Mouse (Mus musculus): ENCODE results near the gene Mlx. TPM values are rescaled to one million over a fixed set of nuclear protein-coding genes. Genes with fewer than 3 reads are reported as not detected.
A peak's percentile ranks its signal among the peaks of the same experiment; 100 is the strongest.

Gene Mlx
- polyA plus RNA-seq, 1 experiment from 2014 or later, result 58.9 TPM

DNA sequence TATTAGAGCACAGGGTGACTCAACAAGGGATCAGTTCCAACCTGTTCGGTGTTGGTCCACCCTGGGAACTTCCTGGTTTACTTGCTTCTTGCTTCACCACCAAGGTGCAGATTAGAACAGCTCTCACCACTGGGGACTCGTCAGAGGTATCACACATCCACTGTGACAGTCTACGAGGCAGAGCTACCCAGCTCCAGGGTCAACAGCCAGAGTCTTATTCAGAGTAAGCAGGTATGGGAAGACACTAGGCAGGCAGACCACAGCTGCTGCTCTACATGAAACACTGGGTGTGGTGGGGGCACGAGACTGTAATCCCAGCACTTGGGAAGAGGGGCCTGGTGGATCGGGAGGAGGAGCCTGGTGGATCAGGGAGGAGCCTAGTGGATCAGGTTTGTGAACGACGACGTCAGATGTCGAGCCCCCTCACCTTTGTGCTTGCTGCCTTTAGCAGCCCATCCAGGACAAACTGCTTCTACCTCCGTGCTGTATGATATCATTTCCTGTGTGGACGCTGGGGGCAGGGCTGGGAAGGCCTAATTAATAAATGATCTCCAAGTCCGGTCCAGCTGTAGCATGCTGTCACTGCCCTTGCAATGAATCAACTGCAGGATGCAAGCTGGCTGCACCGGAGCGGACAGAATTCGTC lies 51.6 kb downstream of the Mlx start:
- H3K36me3 ChIP-seq (ENCODE audit: insufficient read depth, low read length), result no peaks in the 10 kb centered on the region
- H3K4me1 ChIP-seq (ENCODE audit: insufficient read depth, low read length), result peaks cover 28% of the 10 kb centered on the region; the same call in 1 of the 2 replicates
- H3K27ac ChIP-seq (ENCODE audit: low read length), result peak overlapping the region; percentile 65
- ATAC-seq (ENCODE audit: low FRiP score, low TSS enrichment), result peak; percentile 70
- 9% methylated on average over 15 of the region's 15 CpGs for WGBS
- peak overlapping the region; percentile 45 for H3K9ac ChIP-seq (replicated peaks; ENCODE audit: low read length)
- no peaks in the 10 kb centered on the region for H3K9me3 ChIP-seq (ENCODE audit: low read length)
- peak overlapping the region; percentile 10; the same call in 1 of the 2 replicates for H3K4me3 ChIP-seq (ENCODE audit: low read length)
- peak overlapping the region; percentile 41 for H3K4me2 ChIP-seq (replicated peaks; ENCODE audit: low read depth, low read length)
- H3K27me3 ChIP-seq (ENCODE audit: insufficient read depth, low read length), result no peaks in the 10 kb centered on the region

GRCm38 (mm10) chr11:101140164-101140819 lies 53.2 kb downstream of the Mlx start:
- no peak for ATAC-seq (ENCODE audit: low FRiP score, low TSS enrichment)
- H3K4me3 ChIP-seq (ENCODE audit: low read length), result peak overlapping the region; percentile 36
- 33% methylated on average over 27 of the region's 27 CpGs for WGBS
- H3K9ac ChIP-seq (replicated peaks; ENCODE audit: low read length), result peak overlapping the region; percentile 51
- H3K4me2 ChIP-seq (replicated peaks; ENCODE audit: low read depth, low read length), result peak overlapping the region; percentile 60
- no peaks in the 10 kb centered on the region for H3K27me3 ChIP-seq (ENCODE audit: insufficient read depth, low read length)
- no peaks in the 10 kb centered on the region for H3K36me3 ChIP-seq (ENCODE audit: insufficient read depth, low read length)
- peaks cover 28% of the 10 kb centered on the region; the same call in 1 of the 2 replicates for H3K4me1 ChIP-seq (ENCODE audit: insufficient read depth, low read length)
- no peaks in the 10 kb centered on the region for H3K9me3 ChIP-seq (ENCODE audit: low read length)
- H3K27ac ChIP-seq (ENCODE audit: low read length), result no peak overlapping the region

GRCm38 (mm10) chr11:101141088-101141487 lies 54.0 kb downstream of the Mlx start:
- no peaks in the 10 kb centered on the region for H3K27me3 ChIP-seq (ENCODE audit: insufficient read depth, low read length)
- no peak overlapping the region for H3K9ac ChIP-seq (replicated peaks; ENCODE audit: low read length)
- no peak overlapping the region for H3K27ac ChIP-seq (ENCODE audit: low read length)
- no peaks in the 10 kb centered on the region for H3K9me3 ChIP-seq (ENCODE audit: low read length)
- WGBS, result 88% methylated on average over 8 of the region's 8 CpGs
- peaks cover 28% of the 10 kb centered on the region; the same call in 1 of the 2 replicates for H3K4me1 ChIP-seq (ENCODE audit: insufficient read depth, low read length)
- H3K4me2 ChIP-seq (replicated peaks; ENCODE audit: low read depth, low read length), result no peak overlapping the region
- no peaks in the 10 kb centered on the region for H3K36me3 ChIP-seq (ENCODE audit: insufficient read depth, low read length)
- no peak for ATAC-seq (ENCODE audit: low FRiP score, low TSS enrichment)
- no peak overlapping the region for H3K4me3 ChIP-seq (ENCODE audit: low read length)

Small RNA genes lying within 50 kb of the gene (microRNA-seq; reads per million reads assigned to microRNA genes)
- not detected for gene Gm27626

Other genes with a start within 250 kb of the Mlx start
- gene Stat5b, start 236.6 kb upstream of the Mlx start, polyA plus RNA-seq (2015; fragmentation: Nextera tagmentation; extraction: Ambion mirVana), result 18.7 and 22.5 TPM in 2 replicates
- gene Stat5a, start 227.9 kb upstream of the Mlx start, polyA plus RNA-seq (2015; fragmentation: Nextera tagmentation; extraction: Ambion mirVana), result 3.7 and 4.5 TPM in 2 replicates
- 47.9 and 54.4 TPM in 2 replicates for gene Stat3, start 147.7 kb upstream of the Mlx start, polyA plus RNA-seq (2015; fragmentation: Nextera tagmentation; extraction: Ambion mirVana)
- 140 and 161 TPM in 2 replicates for gene Cavin1, start 116.4 kb upstream of the Mlx start, polyA plus RNA-seq (2015; fragmentation: Nextera tagmentation; extraction: Ambion mirVana)
- gene Atp6v0a1, start 77.8 kb upstream of the Mlx start, polyA plus RNA-seq (2015; fragmentation: Nextera tagmentation; extraction: Ambion mirVana), result 42.2 and 45.3 TPM in 2 replicates
- 18.6 and 23.0 TPM in 2 replicates for gene Naglu, start 17.3 kb upstream of the Mlx start, polyA plus RNA-seq (2015; fragmentation: Nextera tagmentation; extraction: Ambion mirVana)
- 0.77 TPM in 1 of 2 replicates, not detected in the other for gene Hsd17b1, start 8.9 kb upstream of the Mlx start, polyA plus RNA-seq (2015; fragmentation: Nextera tagmentation; extraction: Ambion mirVana)
- gene Coasy, start 4.7 kb upstream of the Mlx start, polyA plus RNA-seq (2015; fragmentation: Nextera tagmentation; extraction: Ambion mirVana), result 54.3 and 57.9 TPM in 2 replicates
- gene Psmc3ip, start 8.2 kb downstream of the Mlx start, polyA plus RNA-seq (2015; fragmentation: Nextera tagmentation; extraction: Ambion mirVana), result 40.0 and 40.1 TPM in 2 replicates
- 21.9 and 23.2 TPM in 2 replicates for gene Retreg3, start 32.6 kb downstream of the Mlx start, polyA plus RNA-seq (2015; fragmentation: Nextera tagmentation; extraction: Ambion mirVana)
- 98.1 and 98.2 TPM in 2 replicates for gene Tubg1, start 32.7 kb downstream of the Mlx start, polyA plus RNA-seq (2015; fragmentation: Nextera tagmentation; extraction: Ambion mirVana)
- 4.2 and 4.5 TPM in 2 replicates for gene Tubg2, start 68.6 kb downstream of the Mlx start, polyA plus RNA-seq (2015; fragmentation: Nextera tagmentation; extraction: Ambion mirVana)
- gene Cntnap1, start 83.2 kb downstream of the Mlx start, polyA plus RNA-seq (2015; fragmentation: Nextera tagmentation; extraction: Ambion mirVana), result 2.2 TPM in 2 replicates
- gene Plekhh3, start 84.1 kb downstream of the Mlx start, polyA plus RNA-seq (2015; fragmentation: Nextera tagmentation; extraction: Ambion mirVana), result 18.7 and 19.2 TPM in 2 replicates
- 0.50 and 0.76 TPM in 2 replicates for gene Ccr10, start 88.2 kb downstream of the Mlx start, polyA plus RNA-seq (2015; fragmentation: Nextera tagmentation; extraction: Ambion mirVana)
- 25.1 and 29.5 TPM in 2 replicates for gene Ezh1, start 139.2 kb downstream of the Mlx start, polyA plus RNA-seq (2015; fragmentation: Nextera tagmentation; extraction: Ambion mirVana)
- 246 and 270 TPM in 2 replicates for gene Ramp2, start 158.8 kb downstream of the Mlx start, polyA plus RNA-seq (2015; fragmentation: Nextera tagmentation; extraction: Ambion mirVana)
- 154 TPM in 2 replicates for gene Vps25, start 166.4 kb downstream of the Mlx start, polyA plus RNA-seq (2015; fragmentation: Nextera tagmentation; extraction: Ambion mirVana)
- 30.5 and 39.5 TPM in 2 replicates for gene Wnk4, start 173.3 kb downstream of the Mlx start, polyA plus RNA-seq (2015; fragmentation: Nextera tagmentation; extraction: Ambion mirVana)
- 1.7 and 3.2 TPM in 2 replicates for gene Cntd1, start 191.7 kb downstream of the Mlx start, polyA plus RNA-seq (2015; fragmentation: Nextera tagmentation; extraction: Ambion mirVana)
- gene Coa3, start 191.8 kb downstream of the Mlx start, polyA plus RNA-seq (2015; fragmentation: Nextera tagmentation; extraction: Ambion mirVana), result 197 and 200 TPM in 2 replicates
- gene Becn1, start 215.0 kb downstream of the Mlx start, polyA plus RNA-seq (2015; fragmentation: Nextera tagmentation; extraction: Ambion mirVana), result 176 and 188 TPM in 2 replicates
- gene Psme3, start 228.9 kb downstream of the Mlx start, polyA plus RNA-seq (2015; fragmentation: Nextera tagmentation; extraction: Ambion mirVana), result 142 and 148 TPM in 2 replicates
- gene Aoc2, start 237.8 kb downstream of the Mlx start, polyA plus RNA-seq (2015; fragmentation: Nextera tagmentation; extraction: Ambion mirVana), result 1.7 and 2.0 TPM in 2 replicates
- 0.86 and 1.3 TPM in 2 replicates for gene Aoc3, start 243.3 kb downstream of the Mlx start, polyA plus RNA-seq (2015; fragmentation: Nextera tagmentation; extraction: Ambion mirVana)

Data from kidney, embryonic 16.5 days (tissue).